ENCODE assay signal across 20 mouse cellular contexts in the genomic region with DNA sequence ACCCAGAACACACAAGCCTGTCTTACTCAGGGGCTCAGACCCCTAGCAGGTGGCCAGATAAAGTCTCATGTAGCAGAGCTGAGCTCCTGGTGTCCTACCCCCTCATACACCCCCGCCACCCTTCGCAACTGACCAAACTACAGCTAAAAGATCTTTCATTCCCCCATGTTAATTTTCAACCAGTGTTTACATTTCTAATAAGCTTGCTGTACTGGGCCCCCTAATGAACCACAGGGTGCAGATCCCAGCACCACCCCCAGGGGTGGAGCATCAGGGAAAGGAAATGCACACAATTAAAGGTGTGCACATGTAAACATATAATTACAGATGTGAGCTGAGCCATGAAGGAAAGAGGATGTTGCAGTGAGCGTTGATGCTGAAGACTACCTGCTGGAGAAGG. TPM values are rescaled to one million over a fixed set of nuclear protein-coding genes. Genes with fewer than 3 reads are reported as not detected.
DNase-seq lines count a peak whose midpoint lies in the region; ATAC-seq and TF ChIP-seq lines count a peak whose summit lies in the region.
"Had no signal": no experiment of that assay in that cellular context is flagged by ENCODE, and none has a peak within 500 bp of the region (broad histone marks: within the 10 kb centered on the region; RNA-seq: fewer than 3 reads in every experiment).

No protein-coding gene starts in this region.

- H3K9ac ChIP-seq in hindbrain, postnatal 0 days (replicated peaks; ENCODE audit: low read length), result no peak overlapping the region
- no peak overlapping the region for H3K9ac ChIP-seq in liver, embryonic 16.5 days (ENCODE audit: low read depth, low read length)
- no peak overlapping the region for H3K9ac ChIP-seq in liver, postnatal 0 days (replicated peaks)
- H3K9ac ChIP-seq: forebrain, postnatal 0 days; hindbrain, embryonic 15.5 days; liver, embryonic 12.5 days; lung, embryonic 14.5 days; midbrain, embryonic 13.5 days had no signal

- H3K4me1 ChIP-seq in hindbrain, embryonic 10.5 days (replicated peaks), result peaks cover 29% of the 10 kb centered on the region
- no peaks in the 10 kb centered on the region for H3K4me1 ChIP-seq in hindbrain, postnatal 0 days (ENCODE audit: insufficient read depth, low read length)
- H3K4me1 ChIP-seq in liver, embryonic 16.5 days (ENCODE audit: control insufficient read depth, low read depth, low read length), result no peaks in the 10 kb centered on the region
- peaks cover 9% of the 10 kb centered on the region for H3K4me1 ChIP-seq in liver, postnatal 0 days (ENCODE audit: insufficient read depth)
- H3K4me1 ChIP-seq in small intestine, adult 2 months (ENCODE audit: control insufficient read depth, insufficient read depth, insufficient read length, low read length), result peaks cover 33% of the 10 kb centered on the region; the same call in 1 of the 2 replicates
- H3K4me1 ChIP-seq: hindbrain, embryonic 15.5 days had no signal

- no peak for TF ChIP-seq EP300 in liver, postnatal 0 days (IDR thresholded peaks at IDR 0.05; ENCODE audit: low read depth)

- no peak overlapping the region for H3K4me3 ChIP-seq in hindbrain, embryonic 10.5 days
- H3K4me3 ChIP-seq in hindbrain, postnatal 0 days (ENCODE audit: low read length), result no peak overlapping the region
- no peak overlapping the region for H3K4me3 ChIP-seq in liver, embryonic 16.5 days (ENCODE audit: low read depth, low read length)
- H3K4me3 ChIP-seq in liver, postnatal 0 days (ENCODE audit: low read depth, low read length), result no peak overlapping the region
- no peak overlapping the region for H3K4me3 ChIP-seq in small intestine, adult 2 months (ENCODE audit: low read depth, low read length)
- H3K4me3 ChIP-seq: embryonic facial prominence, embryonic 10.5 days; hindbrain, embryonic 15.5 days; left cerebral cortex, adult 2 months; liver, embryonic 12.5 days; midbrain, embryonic 13.5 days had no signal

- H3K9me3 ChIP-seq in hindbrain, embryonic 10.5 days, result no peaks in the 10 kb centered on the region
- H3K9me3 ChIP-seq in hindbrain, postnatal 0 days (ENCODE audit: low read length), result no peaks in the 10 kb centered on the region
- H3K9me3 ChIP-seq in liver, embryonic 16.5 days (replicated peaks; ENCODE audit: control insufficient read depth, low read length), result no peaks in the 10 kb centered on the region
- no peaks in the 10 kb centered on the region for H3K9me3 ChIP-seq in liver, postnatal 0 days (ENCODE audit: low read length)
- H3K9me3 ChIP-seq: embryonic facial prominence, embryonic 10.5 days; hindbrain, embryonic 15.5 days; liver, embryonic 12.5 days; midbrain, embryonic 13.5 days had no signal

- DNase-seq in hindbrain, embryonic 10.5 days (ENCODE audit: low spot score), result peak; percentile 2
- no peak for DNase-seq in hindbrain, postnatal 0 days (ENCODE audit: low spot score)
- DNase-seq in liver, postnatal 0 days, result no peak
- DNase-seq in ovary, adult 18-20 months (ENCODE audit: low spot score), result no peak
- DNase-seq in heart, postnatal 4 days, result no peak
- DNase-seq: adrenal gland, postnatal 25 days; cerebellum, adult 8-10 months; forebrain, postnatal 0 days; heart, postnatal 36 days; kidney, adult 18-20 months; left cerebral cortex, postnatal 4 days; lung, embryonic 14.5 days; right cerebral cortex, postnatal 25 days had no signal

- no peak for TF ChIP-seq CTCF in hindbrain, postnatal 0 days (IDR thresholded peaks at IDR 0.05; ENCODE audit: low read depth)
- TF ChIP-seq CTCF in liver, postnatal 0 days (IDR thresholded peaks at IDR 0.05; ENCODE audit: low read depth), result no peak
- TF ChIP-seq CTCF in small intestine, adult 2 months (IDR thresholded peaks at IDR 0.05; ENCODE audit: extremely low read depth, insufficient read length, insufficient replicate concordance, low read depth, low read length), result no peak

- no peak for TF ChIP-seq POLR2A in small intestine, adult 2 months (IDR thresholded peaks at IDR 0.05; ENCODE audit: low read depth, low read length)

- no peak for ATAC-seq in hindbrain, postnatal 0 days
- peak; percentile 12; the same call in 1 of the 2 replicates for ATAC-seq in liver, embryonic 16.5 days (ENCODE audit: low read depth)
- ATAC-seq in liver, postnatal 0 days, result no peak
- ATAC-seq: forebrain, postnatal 0 days; liver, embryonic 12.5 days; midbrain, embryonic 13.5 days had no signal

- no peaks in the 10 kb centered on the region for H3K27me3 ChIP-seq in hindbrain, embryonic 10.5 days (ENCODE audit: insufficient read depth, poor library complexity, severe bottlenecking)
- no peaks in the 10 kb centered on the region for H3K27me3 ChIP-seq in hindbrain, postnatal 0 days (ENCODE audit: insufficient read depth, low read length)
- H3K27me3 ChIP-seq in liver, embryonic 16.5 days (ENCODE audit: control insufficient read depth, insufficient read depth, low read depth, low read length), result no peaks in the 10 kb centered on the region
- H3K27me3 ChIP-seq in liver, postnatal 0 days (ENCODE audit: insufficient read depth, low read length), result no peaks in the 10 kb centered on the region
- no peaks in the 10 kb centered on the region for H3K27me3 ChIP-seq in small intestine, adult 2 months (ENCODE audit: control insufficient read depth, insufficient read depth, low read length)
- H3K27me3 ChIP-seq: hindbrain, embryonic 15.5 days; liver, embryonic 12.5 days; midbrain, embryonic 13.5 days had no signal

- no peaks in the 10 kb centered on the region for H3K36me3 ChIP-seq in hindbrain, embryonic 10.5 days
- H3K36me3 ChIP-seq in hindbrain, postnatal 0 days (ENCODE audit: insufficient read depth, low read length), result no peaks in the 10 kb centered on the region
- no peaks in the 10 kb centered on the region for H3K36me3 ChIP-seq in liver, embryonic 16.5 days (ENCODE audit: control insufficient read depth, insufficient read depth)
- H3K36me3 ChIP-seq in liver, postnatal 0 days (replicated peaks; ENCODE audit: insufficient read depth, low read length), result no peaks in the 10 kb centered on the region
- no peaks in the 10 kb centered on the region for H3K36me3 ChIP-seq in small intestine, adult 2 months (ENCODE audit: control insufficient read depth, insufficient read depth, low read length)
- H3K36me3 ChIP-seq: embryonic facial prominence, embryonic 10.5 days; hindbrain, embryonic 15.5 days; liver, embryonic 12.5 days; midbrain, embryonic 13.5 days had no signal

- 84% methylated on average over 3 of the region's 3 CpGs for WGBS in hindbrain, embryonic 10.5 days
- 93% methylated on average over 3 of the region's 3 CpGs for WGBS in hindbrain, postnatal 0 days
- WGBS in liver, embryonic 16.5 days (ENCODE audit: insufficient replicate concordance), result 64% methylated on average over 3 of the region's 3 CpGs
- 67% methylated on average over 3 of the region's 3 CpGs for WGBS in liver, postnatal 0 days (ENCODE audit: insufficient replicate concordance)
- WGBS in small intestine, adult 2 months, result 26% methylated on average over 3 of the region's 3 CpGs

- H3K27ac ChIP-seq in hindbrain, embryonic 10.5 days, result peak overlapping the region; percentile 59; the same call in 1 of the 2 replicates
- no peak overlapping the region for H3K27ac ChIP-seq in hindbrain, postnatal 0 days
- H3K27ac ChIP-seq in liver, embryonic 16.5 days (ENCODE audit: low read length), result no peak overlapping the region
- H3K27ac ChIP-seq in liver, postnatal 0 days (ENCODE audit: low read depth), result no peak overlapping the region
- peak overlapping the region; percentile 39; the same call in 1 of the 2 replicates for H3K27ac ChIP-seq in small intestine, adult 2 months (ENCODE audit: insufficient read depth, low read depth, low read length)
- H3K27ac ChIP-seq: embryonic facial prominence, embryonic 10.5 days; hindbrain, embryonic 15.5 days; left cerebral cortex, adult 2 months; liver, embryonic 12.5 days; midbrain, embryonic 13.5 days had no signal

- H3K4me2 ChIP-seq in hindbrain, postnatal 0 days (ENCODE audit: low read depth, low read length), result no peak overlapping the region
- H3K4me2 ChIP-seq in liver, embryonic 16.5 days (ENCODE audit: low read depth, low read length), result no peak overlapping the region
- no peak overlapping the region for H3K4me2 ChIP-seq in liver, postnatal 0 days (ENCODE audit: low read depth, low read length)
- H3K4me2 ChIP-seq: hindbrain, embryonic 15.5 days; liver, embryonic 12.5 days; lung, embryonic 14.5 days; midbrain, embryonic 13.5 days had no signal

RNA-seq across cellular contexts. Expression of a gene that starts 54.6 kb away (rescaled TPM):
- polyA plus RNA-seq in hindbrain, embryonic 10.5 days (2016; fragmentation: Nextera tagmentation; extraction: Ambion mirVana), result 8.3 and 9.1 TPM in 2 replicates
- 23.5 and 30.5 TPM in 2 replicates for total RNA-seq in hindbrain, postnatal 0 days (2014; rRNA removed)
- polyA plus RNA-seq in hindbrain, postnatal 0 days (2015; fragmentation: Nextera tagmentation; extraction: Ambion mirVana), result 7.9 and 8.6 TPM in 2 replicates
- polyA plus RNA-seq in liver, embryonic 16.5 days (2015; fragmentation: Nextera tagmentation; extraction: Ambion mirVana), result 2.6 and 3.6 TPM in 2 replicates
- polyA plus RNA-seq in liver, postnatal 0 days (2015; fragmentation: Nextera tagmentation; extraction: Ambion mirVana), result 2.4 and 2.9 TPM in 2 replicates
- polyA plus RNA-seq in small intestine, adult 2 months (2012; rRNA removed), result 11.5 and 23.4 TPM in 2 replicates
- 10 to 100 TPM; 37.5 to 38.3 TPM for total RNA-seq in heart, postnatal 4 days (2021)

Comparison
In these comparisons a context has a peak if more than half of its experiments do, and no peak if none do; other contexts are left out.
1. H3K27ac ChIP-seq: peak in hindbrain, embryonic 10.5 days (single experiment) and small intestine, adult 2 months (single experiment); none in hindbrain, postnatal 0 days (single experiment), liver, embryonic 16.5 days (single experiment) and liver, postnatal 0 days (single experiment).